Mouse (Mus musculus) ES-Bruce4 (cell line): ENCODE results near the gene Cptp.

Experiments
- CTCF ChIP-seq: IDR thresholded peaks from one replicate; pipeline ENCODE4 v1.8.1; 2011; ENCODE audit warnings: low read depth, low read length
- EP300 ChIP-seq: IDR thresholded peaks from 2 replicates; pipeline ENCODE4 v1.6.1; 2011; ENCODE audit warnings: low read depth, low read length; ENCODE audit not compliant: insufficient read depth
- POLR2A ChIP-seq: IDR thresholded peaks from one replicate; pipeline ENCODE4 v1.8.1; 2011; ENCODE audit warnings: low read length; ENCODE audit not compliant: insufficient read depth

GRCm38 (mm10) chr4:155856071-155856470, 13.2 kb downstream of the Cptp start:
- TF ChIP-seq CTCF (no peak), POLR2A (no peak), EP300 (no peak)
